Mouse (Mus musculus) 3134 (cell line): Measurements from ENCODE around the gene Fmr1.
"Not testable (repeated sequence)": the region's sequence is repeated elsewhere in the genome, so short reads cannot be mapped to it uniquely, and the experiment has no call there.

ENCODE experiments used
- DNase-seq: peaks from one replicate; pipeline ENCODE4 v3.0.0-alpha.2; 2011; ENCODE audit warnings: low spot score; ENCODE audit not compliant: insufficient read length; ENCODE audit errors: extremely low read depth

Fmr1 gene

DNA sequence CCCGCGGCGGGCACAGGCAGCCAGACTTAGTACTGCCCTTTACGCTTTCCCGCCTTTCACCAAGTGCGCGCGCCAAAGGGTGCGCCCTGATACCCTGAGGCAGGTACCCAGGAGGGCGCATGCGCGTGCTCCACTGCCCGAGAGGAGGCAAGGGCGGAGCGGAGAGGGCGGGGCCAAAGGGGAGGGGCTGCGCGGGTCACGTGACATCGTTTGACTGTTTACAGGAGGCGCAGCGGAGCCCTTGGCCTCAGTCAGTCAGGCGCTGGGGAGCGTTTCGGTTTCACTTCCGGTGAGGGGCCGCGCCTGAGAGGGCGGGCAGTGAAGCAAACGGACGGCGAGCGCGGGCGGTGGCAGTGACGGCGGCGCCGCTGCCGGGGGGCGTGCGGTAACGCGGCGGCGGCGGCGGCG is at the start of gene Fmr1:
Gene Fmr1, plus strand, starts transcription at position 209 of the 408 bp plus-strand sequence.
- DNase-seq, result peak; percentile 98

DNA sequence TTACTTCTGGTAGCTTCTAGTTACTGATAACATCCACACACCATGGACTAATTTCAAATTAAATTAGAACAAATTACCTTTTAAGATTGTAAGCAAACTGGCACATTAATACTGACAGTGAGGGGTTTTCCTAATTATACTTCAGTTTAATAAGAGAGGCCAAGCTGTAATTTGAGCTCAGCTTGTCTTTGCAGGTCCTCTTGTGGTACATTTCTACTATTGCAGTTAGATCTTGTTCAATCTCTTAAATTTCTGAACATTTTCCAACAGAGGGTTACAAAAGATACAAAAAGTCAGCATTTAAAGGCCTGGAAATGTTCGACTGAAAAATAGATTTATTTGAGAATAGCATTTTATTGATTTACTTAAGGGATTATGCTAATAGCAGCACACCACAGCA is 36.7 kb upstream of the Fmr1 start:
- DNase-seq, result no peak

DNA sequence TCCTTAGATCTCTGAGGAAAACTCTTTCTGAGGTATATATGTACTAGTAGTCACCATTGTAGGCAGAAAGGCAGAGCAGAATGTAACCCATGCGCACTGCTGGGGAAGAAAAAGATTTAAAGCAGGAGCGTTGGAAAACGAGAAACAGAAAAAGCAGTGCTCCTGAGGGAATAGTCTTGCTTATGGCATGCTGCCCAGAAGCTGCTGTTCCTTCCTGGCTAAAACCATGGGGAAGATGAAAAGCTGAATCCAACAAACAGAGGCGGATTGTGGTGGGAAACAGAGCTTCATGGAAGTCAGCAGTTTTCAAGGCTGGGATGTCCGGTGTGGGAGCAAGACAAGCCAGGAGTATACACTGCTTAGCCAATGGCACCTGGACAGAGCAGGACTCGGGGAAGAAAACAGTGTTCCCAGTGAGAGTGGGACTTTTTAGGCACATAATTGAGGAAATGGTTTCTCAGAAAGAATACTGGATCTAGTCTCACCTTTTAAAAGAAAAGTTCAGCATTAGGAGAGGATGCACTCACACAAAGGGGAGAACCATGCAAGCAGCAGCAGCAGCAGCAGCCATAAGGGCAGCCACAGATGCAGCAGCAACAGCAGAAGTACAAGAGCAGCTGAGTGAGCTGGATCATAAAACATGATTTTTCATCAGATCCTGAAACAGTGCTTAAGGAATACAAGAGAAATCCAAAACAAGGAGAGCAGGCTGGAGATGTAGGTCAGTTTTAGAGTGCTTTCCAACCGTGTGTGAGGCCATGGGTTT is 33.0 kb upstream of the Fmr1 start:
- no peak for DNase-seq

DNA sequence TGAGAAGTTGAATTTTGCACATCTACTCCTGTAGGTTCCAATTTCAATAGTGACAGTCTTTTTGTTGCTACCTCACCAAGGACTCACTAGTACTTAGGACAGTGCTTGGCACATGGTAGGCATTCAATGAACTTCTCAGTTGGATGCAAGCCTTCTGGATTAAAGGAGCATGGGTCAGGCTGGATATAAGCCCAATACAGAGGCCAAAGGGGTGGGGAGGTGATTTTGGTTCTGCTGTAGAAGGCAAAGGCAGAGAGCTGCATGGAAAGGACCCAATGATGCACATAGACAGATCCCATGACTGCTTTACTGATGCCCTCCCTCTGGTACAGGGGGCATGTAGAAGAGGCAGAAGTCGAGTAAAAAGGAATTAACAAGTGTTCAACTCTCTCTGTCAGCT is 833 bp upstream of the Fmr1 start:
- DNase-seq, result peak; percentile 5

DNA sequence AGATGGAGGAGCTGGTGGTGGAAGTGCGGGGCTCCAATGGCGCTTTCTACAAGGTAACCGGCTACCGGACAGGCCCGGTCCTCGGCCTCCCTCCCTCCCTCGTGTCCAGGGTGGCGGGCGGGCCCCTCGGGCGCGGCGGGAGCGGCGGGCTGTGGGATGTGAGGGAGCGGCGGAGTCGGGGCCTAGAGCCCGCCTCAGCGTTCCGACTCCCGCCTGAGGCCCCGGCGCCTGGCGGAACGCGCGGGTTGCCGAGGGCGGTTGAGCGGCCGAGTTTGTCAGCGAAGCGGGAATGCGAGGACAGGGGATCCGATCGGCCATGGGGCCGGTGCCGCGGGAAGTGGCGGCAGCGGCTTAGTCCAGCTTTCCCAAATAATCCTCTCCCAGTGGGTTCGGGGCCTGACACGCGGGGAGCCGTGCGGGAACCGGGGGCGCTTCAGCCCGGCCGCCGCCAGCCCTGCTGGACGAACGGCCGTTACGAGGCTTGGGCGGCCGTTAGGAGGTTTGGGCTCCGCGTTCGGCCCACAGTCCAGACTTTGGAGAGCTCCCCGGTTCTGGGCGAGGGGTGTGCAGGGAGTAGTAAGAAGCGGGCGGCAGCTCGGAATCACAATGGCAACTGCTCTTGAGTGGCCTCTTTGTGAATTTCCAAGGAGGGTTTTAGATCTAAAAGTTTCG is 610 bp downstream of the Fmr1 start:
- DNase-seq, result peak; percentile 66

DNA sequence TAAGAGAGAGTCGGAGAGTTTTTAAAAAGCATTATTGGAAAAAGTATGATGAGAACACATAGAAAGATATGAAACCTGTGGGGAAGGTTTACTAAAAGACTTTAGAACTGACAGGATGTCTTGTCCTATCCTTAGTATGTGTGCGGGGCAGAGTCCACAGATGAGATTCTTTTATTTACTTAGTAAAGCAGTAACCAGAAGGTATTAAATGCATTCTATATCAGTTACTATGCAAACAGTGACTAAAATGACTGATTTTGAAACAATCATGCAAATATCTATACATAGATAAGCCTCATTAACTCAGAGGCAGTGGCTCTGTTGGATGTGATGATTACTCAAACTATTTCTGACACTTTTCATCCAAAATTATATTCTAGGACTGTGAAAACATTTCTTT is 6.4 kb downstream of the Fmr1 start:
- DNase-seq, result no peak

DNA sequence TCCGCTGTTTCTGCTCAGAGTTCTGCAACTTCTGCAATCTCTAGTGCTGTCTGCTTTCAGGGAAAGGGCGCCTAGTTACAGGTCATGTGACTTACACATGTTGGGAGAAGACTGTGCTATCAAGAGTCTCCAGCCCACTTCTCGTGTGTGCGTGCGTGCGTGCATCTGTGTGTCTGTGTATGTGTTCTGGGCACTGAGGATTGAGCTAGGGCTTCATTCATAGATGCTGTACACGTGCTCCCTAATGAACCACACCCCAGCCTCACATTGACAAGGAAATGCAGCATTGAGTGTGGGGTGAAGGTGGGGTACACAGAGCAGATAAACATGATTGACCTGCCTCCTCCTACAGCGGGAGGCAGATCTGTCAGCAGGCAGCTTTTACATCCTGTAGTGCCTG is 13.6 kb downstream of the Fmr1 start:
- not testable (repeated sequence) for DNase-seq

DNA sequence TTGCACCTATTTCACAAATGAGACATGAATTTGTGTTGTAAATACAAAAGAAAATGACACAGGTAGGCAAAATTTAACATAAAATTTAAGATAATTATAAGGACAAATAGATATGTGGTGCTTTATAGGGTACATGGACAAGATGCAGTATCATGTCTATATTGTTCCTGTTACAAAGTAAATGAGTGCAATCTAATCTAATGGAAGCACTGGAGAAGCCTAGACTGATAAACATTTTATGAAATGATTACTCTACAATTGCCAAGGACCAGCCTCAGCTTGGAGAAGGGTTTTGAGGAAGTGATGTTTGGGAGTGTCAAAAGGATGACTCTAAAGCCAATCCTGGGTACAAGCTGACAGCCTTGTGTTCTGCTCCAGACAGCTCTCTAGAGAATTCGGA is 58.6 kb downstream of the Fmr1 start:
- no peak for DNase-seq

DNA sequence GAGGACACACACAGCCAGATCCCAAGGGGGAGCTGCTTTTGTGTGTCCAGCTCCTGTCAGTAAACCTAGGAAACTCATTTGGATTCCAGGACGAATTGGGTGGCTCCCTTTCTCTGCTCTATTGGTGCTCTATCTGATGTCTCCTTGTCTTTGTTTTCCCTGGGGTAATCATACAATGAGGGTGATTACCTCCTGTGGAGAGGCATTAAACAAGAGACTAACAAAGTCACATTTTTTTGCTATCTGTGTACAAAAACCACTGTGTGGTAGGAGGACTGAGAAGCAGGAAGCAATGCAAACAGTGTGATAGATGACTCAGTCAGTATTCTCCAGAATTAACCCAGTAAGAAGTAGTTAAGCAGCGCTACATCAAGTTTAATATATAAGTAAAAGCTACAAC is 61.7 kb downstream of the Fmr1 start:
- DNase-seq, result no peak

DNA sequence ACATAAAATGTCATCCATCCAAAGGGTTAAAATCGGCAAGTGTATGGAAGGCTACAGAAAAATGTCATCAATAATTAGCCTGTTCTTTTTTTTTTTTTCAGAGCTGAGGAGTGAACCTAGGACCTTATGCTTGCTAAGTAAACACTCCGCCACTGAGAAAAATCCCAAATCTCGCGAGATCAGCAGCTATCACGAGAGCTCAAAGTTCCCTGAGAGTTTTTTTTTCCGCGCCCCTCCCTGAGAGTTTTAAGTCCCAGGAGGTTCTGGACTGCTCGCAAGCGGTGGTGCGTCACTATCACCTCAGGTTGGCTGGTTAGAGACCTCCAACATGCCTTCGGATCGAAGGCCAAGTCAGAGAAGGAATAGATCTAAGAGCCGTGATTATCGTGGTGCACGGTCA is 83.3 kb downstream of the Fmr1 start, which contains the start of gene Fmr1nb:
Gene Fmr1nb, plus strand, starts transcription at position 234 of the 400 bp plus-strand sequence.
- no peak for DNase-seq
